Mouse (Mus musculus): Measurements from ENCODE around the gene Serpina3k. TPM values are rescaled to one million over a fixed set of nuclear protein-coding genes. Genes with fewer than 3 reads are reported as not detected.
"Not testable (repeated sequence)": the region's sequence is repeated elsewhere in the genome, so short reads cannot be mapped to it uniquely, and the experiment has no call there.

Gene Serpina3k
- not detected in 2 replicates for polyA plus RNA-seq (2016; fragmentation: Nextera tagmentation; extraction: Ambion mirVana)

- not testable (repeated sequence) for H3K4me3 ChIP-seq; H3K36me3 ChIP-seq; H3K9me3 ChIP-seq; H3K27ac ChIP-seq; DNase-seq (ENCODE audit: low spot score); H3K27me3 ChIP-seq (ENCODE audit: insufficient read depth, poor library complexity, severe bottlenecking); H3K4me1 ChIP-seq (replicated peaks)
- WGBS: 83% methylated on average over 3 of the region's 3 CpGs
Observed at GRCm38 (mm10) chr12:104338226-104338625, at the start of gene Serpina3k, which contains the start of gene Serpina3m. Gene Serpina3k (plus strand): TSS chr12:104338486. Gene Serpina3m (plus strand): TSS chr12:104338486.

- H3K4me3 ChIP-seq: no peak overlapping the region
- no peak for DNase-seq (ENCODE audit: low spot score)
- H3K36me3 ChIP-seq: no peaks in the 10 kb centered on the region
- no peaks in the 10 kb centered on the region for H3K4me1 ChIP-seq (replicated peaks)
- 0 out of 2 replicates have a peak, but pooled peaks cover 5% of the 10 kb centered on the region for H3K9me3 ChIP-seq
- no peaks in the 10 kb centered on the region for H3K27me3 ChIP-seq (ENCODE audit: insufficient read depth, poor library complexity, severe bottlenecking)
- no peak overlapping the region for H3K27ac ChIP-seq
- WGBS: 40% methylated on average over 4 of the region's 4 CpGs
Observed at GRCm38 (mm10) chr12:104289872-104290271, 48.4 kb upstream of the Serpina3k start.

- Histone ChIP-seq H3K4me1 (replicated peaks) (no peaks in the 10 kb centered on the region; the same call in 1 of the 2 replicates), H3K36me3 (no peaks in the 10 kb centered on the region), H3K9me3 (no peaks in the 10 kb centered on the region), H3K4me3 (no peak overlapping the region), H3K27ac (no peak overlapping the region), H3K27me3 (ENCODE audit: insufficient read depth, poor library complexity, severe bottlenecking) (no peaks in the 10 kb centered on the region)
- no peak for DNase-seq (ENCODE audit: low spot score)
- WGBS: 88% methylated on average over 2 of the region's 2 CpGs
Observed at GRCm38 (mm10) chr12:104293963-104294362, 44.3 kb upstream of the Serpina3k start.

GRCm38 (mm10) chr12:104298049-104298448, 40.2 kb upstream of the Serpina3k start:
- Histone ChIP-seq H3K36me3 (no peaks in the 10 kb centered on the region), H3K4me1 (replicated peaks) (no peaks in the 10 kb centered on the region; the same call in 1 of the 2 replicates), H3K9me3 (no peaks in the 10 kb centered on the region), H3K4me3 (no peak overlapping the region), H3K27me3 (ENCODE audit: insufficient read depth, poor library complexity, severe bottlenecking) (no peaks in the 10 kb centered on the region), H3K27ac (no peak overlapping the region)
- no peak for DNase-seq (ENCODE audit: low spot score)
- WGBS: 87% methylated on average over 2 of the region's 2 CpGs

- H3K4me1 ChIP-seq (replicated peaks): no peaks in the 10 kb centered on the region
Observed at GRCm38 (mm10) chr12:104305991-104306390, 32.3 kb upstream of the Serpina3k start.

GRCm38 (mm10) chr12:104314253-104314652, 24.0 kb upstream of the Serpina3k start, which contains the start of gene Serpina3j:
Gene Serpina3j (plus strand): TSS chr12:104314553.
- Histone ChIP-seq H3K27ac (no peak within 1 kb of the TSS), H3K9me3 (peaks cover 9% of the 10 kb centered on the region; the same call in 1 of the 2 replicates), H3K4me1 (replicated peaks) (no peaks in the 10 kb centered on the region), H3K4me3 (no peak within 1 kb of the TSS), H3K36me3 (no peaks in the 10 kb centered on the region), H3K27me3 (ENCODE audit: insufficient read depth, poor library complexity, severe bottlenecking) (no peaks in the 10 kb centered on the region)
- no peak for DNase-seq (ENCODE audit: low spot score)
- WGBS: 84% methylated on average over 1 of the region's 1 CpGs

More at GRCm38 (mm10) chr12:104305991-104306390, 32.3 kb upstream of the Serpina3k start:
- Histone ChIP-seq H3K9me3 (peaks cover 5% of the 10 kb centered on the region; the same call in 1 of the 2 replicates), H3K27me3 (ENCODE audit: insufficient read depth, poor library complexity, severe bottlenecking) (no peaks in the 10 kb centered on the region), H3K36me3 (no peaks in the 10 kb centered on the region), H3K27ac (no peak overlapping the region), H3K4me3 (no peak overlapping the region)
- no peak for DNase-seq (ENCODE audit: low spot score)
- 86% methylated on average over 4 of the region's 4 CpGs for WGBS

- no peak for DNase-seq (ENCODE audit: low spot score)
- WGBS: 78% methylated on average over 1 of the region's 1 CpGs
Observed at GRCm38 (mm10) chr12:104322454-104322853, 15.8 kb upstream of the Serpina3k start.

GRCm38 (mm10) chr12:104331701-104332100, 6.6 kb upstream of the Serpina3k start:
- Histone ChIP-seq H3K36me3 (no peaks in the 10 kb centered on the region), H3K4me3 (no peak overlapping the region), H3K27me3 (ENCODE audit: insufficient read depth, poor library complexity, severe bottlenecking) (no peaks in the 10 kb centered on the region), H3K9me3 (no peaks in the 10 kb centered on the region), H3K27ac (no peak overlapping the region), H3K4me1 (replicated peaks) (no peaks in the 10 kb centered on the region)
- DNase-seq (ENCODE audit: low spot score): no peak
- WGBS: 51% methylated on average over 1 of the region's 1 CpGs

More at GRCm38 (mm10) chr12:104322454-104322853, 15.8 kb upstream of the Serpina3k start:
- no peaks in the 10 kb centered on the region for H3K4me1 ChIP-seq (replicated peaks)
- H3K4me3 ChIP-seq: no peak overlapping the region
- H3K27me3 ChIP-seq (ENCODE audit: insufficient read depth, poor library complexity, severe bottlenecking): no peaks in the 10 kb centered on the region
- no peaks in the 10 kb centered on the region for H3K36me3 ChIP-seq
- H3K9me3 ChIP-seq: no peaks in the 10 kb centered on the region
- no peak overlapping the region for H3K27ac ChIP-seq

GRCm38 (mm10) chr12:104336873-104337272, 1.4 kb upstream of the Serpina3k start:
- not testable (repeated sequence) for H3K4me1 ChIP-seq (replicated peaks); H3K9me3 ChIP-seq; H3K27ac ChIP-seq; DNase-seq (ENCODE audit: low spot score); H3K27me3 ChIP-seq (ENCODE audit: insufficient read depth, poor library complexity, severe bottlenecking); H3K36me3 ChIP-seq; H3K4me3 ChIP-seq

- H3K4me1 ChIP-seq (replicated peaks): no peaks in the 10 kb centered on the region
- no peak overlapping the region for H3K27ac ChIP-seq
- H3K36me3 ChIP-seq: no peaks in the 10 kb centered on the region
- 87% methylated on average over 3 of the region's 3 CpGs for WGBS
- DNase-seq (ENCODE audit: low spot score): no peak
- H3K27me3 ChIP-seq (ENCODE audit: insufficient read depth, poor library complexity, severe bottlenecking): no peaks in the 10 kb centered on the region
- H3K9me3 ChIP-seq: no peaks in the 10 kb centered on the region
- no peak overlapping the region for H3K4me3 ChIP-seq
Observed at GRCm38 (mm10) chr12:104338705-104339104, 419 bp downstream of the Serpina3k start.

GRCm38 (mm10) chr12:104342489-104342888, 4.2 kb downstream of the Serpina3k start:
- not testable (repeated sequence) for H3K36me3 ChIP-seq; H3K27me3 ChIP-seq (ENCODE audit: insufficient read depth, poor library complexity, severe bottlenecking); H3K4me3 ChIP-seq; DNase-seq (ENCODE audit: low spot score); H3K4me1 ChIP-seq (replicated peaks); H3K9me3 ChIP-seq; H3K27ac ChIP-seq

GRCm38 (mm10) chr12:104345181-104345580, 6.9 kb downstream of the Serpina3k start:
- DNase-seq (ENCODE audit: low spot score): no peak
- no peak overlapping the region for H3K27ac ChIP-seq
- no peaks in the 10 kb centered on the region for H3K36me3 ChIP-seq
- H3K4me1 ChIP-seq (replicated peaks): no peaks in the 10 kb centered on the region
- no peaks in the 10 kb centered on the region for H3K9me3 ChIP-seq
- no peak overlapping the region for H3K4me3 ChIP-seq
- H3K27me3 ChIP-seq (ENCODE audit: insufficient read depth, poor library complexity, severe bottlenecking): no peaks in the 10 kb centered on the region
- 83% methylated on average over 2 of the region's 2 CpGs for whole genome bisulfite sequencing

- H3K27me3 ChIP-seq (ENCODE audit: insufficient read depth, poor library complexity, severe bottlenecking): no peaks in the 10 kb centered on the region
- no peak overlapping the region for H3K27ac ChIP-seq
- H3K36me3 ChIP-seq: no peaks in the 10 kb centered on the region
- no peak for DNase-seq (ENCODE audit: low spot score)
- no peak overlapping the region for H3K4me3 ChIP-seq
- H3K9me3 ChIP-seq: no peaks in the 10 kb centered on the region
- no peaks in the 10 kb centered on the region for H3K4me1 ChIP-seq (replicated peaks)
Observed at GRCm38 (mm10) chr12:104345707-104346106, 7.4 kb downstream of the Serpina3k start.

GRCm38 (mm10) chr12:104347091-104347490, 8.8 kb downstream of the Serpina3k start:
- Histone ChIP-seq H3K4me3 (no peak overlapping the region), H3K9me3 (no peaks in the 10 kb centered on the region), H3K36me3 (no peaks in the 10 kb centered on the region), H3K27ac (no peak overlapping the region), H3K27me3 (ENCODE audit: insufficient read depth, poor library complexity, severe bottlenecking) (no peaks in the 10 kb centered on the region), H3K4me1 (replicated peaks) (no peaks in the 10 kb centered on the region)
- 88% methylated on average over 2 of the region's 2 CpGs for WGBS
- no peak for DNase-seq (ENCODE audit: low spot score)
